Mouse (Mus musculus) embryonic fibroblast, embryonic 13.5 days (primary cell): ENCODE results near the gene Gpatch2l. TPM values are rescaled to one million over a fixed set of nuclear protein-coding genes. Genes with fewer than 3 reads are reported as not detected.

Source experiments
- H3K27ac ChIP-seq: 2 replicates; pipeline ENCODE4 v1.5.1; 2012; ENCODE audit warnings: low read length, control low read depth, inconsistent platforms; ENCODE audit not compliant: insufficient read depth
- H3K4me1 ChIP-seq: 2 replicates; pipeline ENCODE4 v1.6.1; 2011; ENCODE audit warnings: low read length; ENCODE audit not compliant: control insufficient read depth, insufficient read depth
- H3K4me3 ChIP-seq: 2 replicates; pipeline ENCODE4 v1.5.1; 2011; ENCODE audit warnings: mild to moderate bottlenecking, control low read depth, low read length; ENCODE audit not compliant: insufficient read depth
- CTCF ChIP-seq: IDR thresholded peaks from 2 replicates; pipeline ENCODE4 v1.5.1; 2011; ENCODE audit warnings: mild to moderate bottlenecking, control low read depth, low read length, moderate library complexity, borderline replicate concordance; ENCODE audit not compliant: insufficient read depth
- POLR2A ChIP-seq: IDR thresholded peaks from 2 replicates; pipeline ENCODE4 v1.6.1; 2011; ENCODE audit warnings: low read depth, mild to moderate bottlenecking, control low read depth, low read length, moderate library complexity
- polyA plus RNA-seq: library from polyadenylated mRNA; stranded (reverse); fragments of >200 nt; gene quantifications from 2 replicates; pipeline ENCODE4 v1.2.4, GENCODE M21; 2011; ENCODE audit warnings: low read depth; ENCODE audit not compliant: missing spikeins, insufficient read length

Gpatch2l gene
- polyA plus RNA-seq, 1 experiment: 21.2 TPM

- H3K27ac ChIP-seq: no peak overlapping the region
- H3K4me3 ChIP-seq: no peak overlapping the region
- TF ChIP-seq CTCF (no peak), POLR2A (no peak)
Observed at GRCm38 (mm10) chr12:86320629-86321028, 79.0 kb downstream of the Gpatch2l start.

GRCm38 (mm10) chr12:86324297-86324696 lies 82.6 kb downstream of the Gpatch2l start:
- H3K4me3 ChIP-seq: no peak overlapping the region
- TF ChIP-seq CTCF (no peak), POLR2A (no peak)
- no peak overlapping the region for H3K27ac ChIP-seq
- no peaks in the 10 kb centered on the region for H3K4me1 ChIP-seq

More at GRCm38 (mm10) chr12:86320629-86321028, 79.0 kb downstream of the Gpatch2l start:
- H3K4me1 ChIP-seq: no peaks in the 10 kb centered on the region

- H3K4me1 ChIP-seq: no peaks in the 10 kb centered on the region
- TF ChIP-seq POLR2A (no peak), CTCF (no peak)
- H3K4me3 ChIP-seq: no peak overlapping the region
Observed at GRCm38 (mm10) chr12:86329813-86330212, 88.2 kb downstream of the Gpatch2l start.

GRCm38 (mm10) chr12:86330684-86331083 lies 89.0 kb downstream of the Gpatch2l start:
- Histone ChIP-seq H3K4me1 (no peaks in the 10 kb centered on the region), H3K27ac (no peak overlapping the region), H3K4me3 (no peak overlapping the region)
- no peak for TF ChIP-seq CTCF

More at GRCm38 (mm10) chr12:86329813-86330212, 88.2 kb downstream of the Gpatch2l start:
- no peak overlapping the region for H3K27ac ChIP-seq

- Histone ChIP-seq H3K4me3 (no peak overlapping the region), H3K4me1 (no peaks in the 10 kb centered on the region), H3K27ac (no peak overlapping the region)
- TF ChIP-seq POLR2A (no peak), CTCF (no peak)
Observed at GRCm38 (mm10) chr12:86331248-86331647, 89.6 kb downstream of the Gpatch2l start.

GRCm38 (mm10) chr12:86336209-86336608 lies 94.6 kb downstream of the Gpatch2l start:
- Histone ChIP-seq H3K27ac (no peak overlapping the region), H3K4me3 (no peak overlapping the region), H3K4me1 (no peaks in the 10 kb centered on the region)
- TF ChIP-seq POLR2A: no peak
- no peak for TF ChIP-seq CTCF

- Histone ChIP-seq H3K4me3 (no peak overlapping the region), H3K4me1 (no peaks in the 10 kb centered on the region), H3K27ac (no peak overlapping the region)
- TF ChIP-seq POLR2A: no peak
- TF ChIP-seq CTCF: no peak
Observed at GRCm38 (mm10) chr12:86336887-86337286, 95.2 kb downstream of the Gpatch2l start.

Other genes with a start within 250 kb of the Gpatch2l start
- gene Tgfb3, start 162.8 kb upstream of the Gpatch2l start, polyA plus RNA-seq: 239 and 264 TPM in 2 replicates
- gene Ift43, start 159.3 kb upstream of the Gpatch2l start, polyA plus RNA-seq: 44.2 and 52.6 TPM in 2 replicates
- not detected in 2 replicates for gene Esrrb, start 119.3 kb downstream of the Gpatch2l start, polyA plus RNA-seq